Mouse (Mus musculus): ENCODE results near the gene Mpeg1.

Mpeg1 gene

DNA sequence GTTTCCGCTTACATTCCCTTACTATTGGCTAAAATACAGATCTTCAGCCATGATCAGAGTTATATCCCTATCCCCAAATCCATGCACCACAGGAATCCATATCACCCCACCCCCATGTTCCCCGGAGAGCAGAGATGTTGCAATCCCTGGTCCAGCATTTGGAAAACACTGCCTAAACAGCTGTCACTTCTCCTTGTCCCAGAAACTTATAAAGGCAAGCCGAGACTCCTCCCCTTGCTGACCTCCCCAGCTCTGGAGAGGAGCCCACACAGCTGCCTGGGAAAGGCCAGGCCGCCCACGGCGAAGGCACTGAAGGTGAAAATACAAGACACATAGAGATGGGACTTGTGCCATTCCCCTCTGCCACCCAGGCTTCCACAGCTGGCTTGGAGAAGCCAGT lies 26.3 kb downstream of the Mpeg1 start:
- in situ Hi-C loops (cut with MboI; ENCODE audit: unreplicated experiment in 2 of 2): loop anchor here in 1 of 2 experiments (25.0 kb wide), 1 partner anchor 475 kb away; no protein-coding TSS in a partner anchor

DNA sequence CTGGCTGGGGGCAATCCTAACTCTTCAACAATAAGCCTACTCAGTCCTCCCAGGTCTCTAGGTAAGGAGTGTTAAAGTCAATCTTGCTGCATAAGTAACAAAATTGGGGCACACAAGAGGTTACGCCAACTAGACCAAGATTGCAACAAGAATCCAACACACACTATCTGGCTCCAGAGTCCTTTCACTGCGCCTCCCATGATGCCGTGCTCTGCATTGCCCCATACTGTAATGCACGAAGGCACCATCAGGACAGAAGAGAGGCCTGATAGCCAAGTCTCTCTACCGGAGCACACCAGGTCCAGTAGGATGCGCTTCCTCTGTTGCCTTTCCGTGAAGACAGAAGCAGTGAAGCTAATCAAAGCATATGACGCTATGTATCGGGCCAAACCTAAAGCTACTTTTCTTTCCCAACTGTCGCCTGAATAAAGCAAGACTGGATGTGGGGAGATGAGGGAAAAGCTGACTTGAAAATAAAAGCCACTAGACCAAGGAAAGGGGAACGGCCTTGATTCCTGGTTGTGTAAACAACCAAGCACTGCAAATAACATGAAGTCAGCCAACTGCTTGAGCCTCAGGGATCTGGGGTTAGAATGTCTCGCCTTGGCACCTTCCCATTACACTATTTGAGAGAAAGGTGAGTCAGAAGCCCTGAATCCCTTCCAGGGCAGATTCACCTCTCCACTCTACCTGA lies 27.1 kb downstream of the Mpeg1 start:
- in situ Hi-C loops (cut with MboI; ENCODE audit: unreplicated experiment in 2 of 2): loop anchor here in 1 of 2 experiments (25.0 kb wide), 1 partner anchor 475 kb away; no protein-coding TSS in a partner anchor

DNA sequence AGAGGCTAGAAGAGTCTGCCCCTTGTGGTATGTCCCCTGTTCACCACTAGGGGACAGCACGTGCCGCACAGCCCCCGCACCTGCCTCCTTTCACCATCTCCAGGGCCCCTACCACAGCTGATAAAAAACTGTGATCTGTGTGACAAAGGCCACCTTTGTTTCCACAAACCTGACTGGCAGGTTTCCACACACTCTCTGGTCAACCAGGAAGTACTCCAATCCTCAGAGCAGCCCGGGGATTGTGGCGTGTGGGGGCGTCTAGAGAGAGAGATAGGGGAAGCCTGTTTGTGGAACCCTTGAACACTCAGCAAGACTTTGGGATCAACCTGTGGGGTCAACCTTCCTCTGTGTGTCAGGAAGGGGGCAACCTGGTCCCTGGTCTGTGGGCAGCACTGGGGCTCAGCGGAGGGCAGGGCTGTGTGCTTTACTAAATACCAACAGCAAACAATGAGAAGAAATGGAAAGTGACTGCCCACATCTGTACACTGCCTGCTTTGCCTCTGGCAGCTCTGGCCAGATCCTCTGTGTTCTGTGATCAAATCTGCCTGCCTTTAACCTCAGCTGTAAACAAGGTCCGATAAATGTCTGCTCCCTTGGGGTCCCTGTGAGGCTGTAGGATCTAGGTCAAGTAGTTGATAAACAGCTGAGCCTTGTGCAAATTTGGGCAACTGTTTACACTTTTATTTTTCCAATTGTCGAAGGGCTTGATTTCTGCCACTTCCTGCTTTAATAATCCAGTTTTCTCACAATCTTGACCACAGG lies 27.8 kb downstream of the Mpeg1 start:
- in situ Hi-C loops (cut with MboI; ENCODE audit: unreplicated experiment in 2 of 2): loop anchor here in 1 of 2 experiments (25.0 kb wide), 1 partner anchor 476 kb away; no protein-coding TSS in a partner anchor

DNA sequence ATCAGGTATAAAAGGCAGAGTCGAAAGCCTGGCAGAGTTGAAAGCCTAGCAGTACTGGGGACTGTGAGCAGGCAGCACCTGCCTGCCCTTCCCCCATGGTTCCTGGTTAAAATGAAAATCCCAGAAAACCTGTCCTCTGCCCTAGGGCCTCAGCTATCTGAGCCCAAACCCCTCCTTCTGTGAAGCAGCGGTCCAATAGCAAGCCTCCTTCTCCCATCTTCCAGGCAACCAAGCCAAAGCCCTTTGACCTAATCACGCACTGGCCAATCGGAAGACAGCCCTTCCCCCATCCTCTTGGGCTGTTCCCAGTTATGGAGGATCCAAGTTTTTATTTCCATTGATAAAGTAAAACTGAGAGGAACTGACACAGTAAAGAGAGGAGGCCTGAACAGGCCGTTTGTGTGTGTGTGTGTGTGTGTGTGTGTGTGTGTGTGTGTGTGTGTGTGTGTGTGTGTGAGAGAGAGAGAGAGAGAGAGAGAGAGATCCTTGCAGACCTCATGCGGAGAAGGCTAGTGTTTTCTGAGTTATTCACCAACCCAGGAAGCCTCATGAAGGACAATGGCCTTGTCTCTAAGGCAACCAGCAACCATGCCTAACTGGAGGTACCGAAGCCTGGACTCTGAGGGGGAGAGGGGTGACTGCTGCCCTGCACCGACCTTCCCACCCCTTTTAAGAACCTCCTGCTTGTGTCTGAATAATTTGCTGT lies 28.5 kb downstream of the Mpeg1 start:
- in situ Hi-C loops (cut with MboI; ENCODE audit: unreplicated experiment in 2 of 2): loop anchor here in 1 of 2 experiments (25.0 kb wide), 1 partner anchor 477 kb away; no protein-coding TSS in a partner anchor

DNA sequence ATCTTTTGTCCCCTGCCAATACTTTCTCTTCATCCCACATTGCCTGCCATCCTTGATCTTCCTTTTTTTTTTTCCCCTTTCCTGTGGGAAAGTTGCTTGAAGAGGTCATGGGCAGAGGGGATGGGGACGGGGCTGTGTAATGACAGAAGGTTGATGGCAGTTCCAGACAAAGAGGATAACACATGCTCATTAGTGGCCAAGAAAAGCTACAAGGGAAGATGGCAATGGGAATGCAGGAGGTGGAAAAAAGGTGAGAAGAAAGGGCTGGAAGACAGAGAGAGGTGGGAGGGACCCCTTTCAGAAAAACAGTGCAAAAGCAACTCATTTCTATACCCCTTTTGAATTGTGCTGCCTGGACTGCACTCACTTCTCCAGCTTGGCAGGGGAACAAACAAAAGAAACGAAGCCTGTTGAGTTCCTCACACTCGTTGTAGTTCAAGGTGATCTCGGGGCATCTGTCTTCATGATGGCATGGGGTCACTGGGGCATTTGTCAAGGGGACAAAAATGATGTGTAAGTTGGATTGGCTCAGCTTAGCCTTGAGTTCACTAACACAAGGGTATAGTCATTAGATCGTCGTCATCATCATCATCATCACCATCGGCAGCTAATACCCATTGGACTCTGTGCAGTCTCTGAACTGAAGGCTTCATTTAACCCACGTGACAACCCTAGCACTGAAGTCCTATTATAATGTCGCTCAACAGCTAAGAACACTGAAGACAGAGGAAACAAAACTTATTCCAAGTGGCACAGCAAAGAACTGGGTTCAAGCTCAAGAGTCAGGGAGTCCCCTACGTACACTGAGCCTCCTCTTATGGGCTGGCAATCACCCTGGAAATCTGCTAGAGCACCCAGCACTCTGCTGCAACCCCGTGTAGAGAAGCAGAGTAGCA lies 29.3 kb downstream of the Mpeg1 start:
- in situ Hi-C loops (cut with MboI; ENCODE audit: unreplicated experiment in 2 of 2): loop anchor here in 1 of 2 experiments (25.0 kb wide), 1 partner anchor 478 kb away; no protein-coding TSS in a partner anchor

DNA sequence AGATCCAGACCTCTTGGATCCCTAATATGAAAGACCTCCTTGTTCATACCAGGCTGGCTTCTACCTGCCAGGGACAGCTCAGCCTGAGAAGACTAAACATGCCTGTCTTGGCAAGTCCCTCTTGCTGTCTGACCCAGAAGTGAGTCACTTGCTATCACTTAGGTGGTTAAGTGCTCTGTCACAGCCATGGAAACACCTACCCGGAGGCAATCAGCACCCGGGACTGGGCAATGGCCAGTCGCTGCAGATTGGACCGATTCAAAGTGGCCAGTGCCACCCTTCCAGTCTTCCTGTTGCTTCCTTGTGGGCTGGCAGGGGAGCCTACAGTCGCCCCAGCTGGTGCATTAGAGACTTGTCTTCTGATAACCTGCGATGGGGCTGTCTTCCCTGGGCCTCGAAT lies 31.1 kb downstream of the Mpeg1 start:
- in situ Hi-C loops (cut with MboI; ENCODE audit: unreplicated experiment in 2 of 2): loop anchor here in 1 of 2 experiments (25.0 kb wide), 1 partner anchor 479 kb away; no protein-coding TSS in a partner anchor

DNA sequence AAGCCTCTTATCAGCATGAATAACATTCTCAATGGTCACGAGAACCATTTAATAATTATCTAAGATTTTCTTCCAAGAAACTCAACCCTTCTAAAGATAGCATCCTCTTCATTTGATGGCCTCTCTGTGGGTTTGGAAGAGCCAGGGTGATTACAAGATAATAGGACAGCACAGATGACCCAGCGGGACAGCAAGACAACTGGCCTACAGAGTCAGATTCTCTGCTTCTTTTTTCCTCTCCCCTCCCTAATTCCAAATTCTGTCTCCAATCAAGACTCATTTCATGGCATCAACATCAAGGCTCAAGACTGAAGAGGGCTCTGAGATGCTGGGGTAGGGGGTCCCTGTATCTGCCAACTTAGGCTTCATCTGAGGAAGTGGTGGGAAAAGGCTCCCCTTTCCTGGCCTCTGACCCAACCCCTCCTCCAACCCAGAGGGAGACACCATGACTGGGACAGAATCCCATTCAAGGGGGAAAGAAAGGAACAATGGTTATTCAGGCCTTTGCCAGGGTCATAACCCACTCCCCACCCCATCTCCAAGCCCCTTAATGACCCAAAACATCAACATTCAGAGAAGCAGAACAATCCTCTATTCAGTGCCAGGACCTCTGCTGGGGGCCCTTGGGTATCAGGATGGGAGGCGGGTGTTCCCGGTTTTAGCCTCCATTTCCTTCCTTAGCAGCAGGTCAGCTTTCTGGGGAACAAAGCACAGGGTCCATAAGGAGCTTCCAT lies 33.0 kb downstream of the Mpeg1 start:
- in situ Hi-C loops (cut with MboI; ENCODE audit: unreplicated experiment in 2 of 2): loop anchor here in 1 of 2 experiments (25.0 kb wide), 1 partner anchor 481 kb away; no protein-coding TSS in a partner anchor

DNA sequence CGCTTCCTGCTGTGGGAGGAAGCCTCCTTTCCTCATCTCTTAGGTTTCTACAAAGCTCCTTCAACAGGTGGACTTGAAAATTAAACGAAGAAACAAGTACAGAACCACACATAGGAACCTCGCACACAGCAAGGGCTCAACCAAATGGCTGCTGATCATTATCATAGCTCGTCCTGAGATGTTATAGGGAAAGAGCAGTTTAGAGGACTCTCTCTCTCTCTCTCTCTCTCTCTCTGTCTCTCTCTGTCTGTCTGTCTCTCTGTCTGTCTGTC lies 33.5 kb downstream of the Mpeg1 start:
- in situ Hi-C loops (cut with MboI; ENCODE audit: unreplicated experiment in 2 of 2): loop anchor here in 1 of 2 experiments (25.0 kb wide), 1 partner anchor 482 kb away; no protein-coding TSS in a partner anchor

DNA sequence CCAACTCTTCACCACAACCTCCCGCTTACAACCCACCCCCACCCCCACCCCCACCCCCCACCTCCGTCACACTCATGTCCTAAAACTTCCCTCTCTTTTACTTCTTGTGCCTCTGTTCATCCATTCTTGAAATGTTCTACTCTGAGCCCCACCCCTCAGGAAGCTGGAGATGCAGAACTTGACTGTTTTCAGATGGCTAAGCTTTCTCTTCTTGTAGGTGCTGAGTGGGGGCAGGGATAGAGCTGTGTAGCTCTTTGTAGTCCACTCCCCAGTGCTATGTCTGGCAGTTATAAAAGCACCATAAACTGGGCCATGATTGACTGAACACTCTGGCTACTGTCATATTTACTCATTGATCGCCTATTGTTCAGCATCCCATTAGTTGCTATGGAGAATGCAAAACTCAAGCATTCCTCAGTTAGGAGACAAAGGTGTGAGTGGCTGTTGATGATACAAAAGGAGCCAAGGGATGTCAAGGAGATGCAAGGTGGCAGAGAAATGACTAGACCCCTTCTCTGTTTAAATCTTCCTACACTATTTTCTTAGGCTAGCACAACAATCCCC lies 34.5 kb downstream of the Mpeg1 start:
- in situ Hi-C loops (cut with MboI; ENCODE audit: unreplicated experiment in 2 of 2): loop anchor here in 1 of 2 experiments (5.0 to 25.0 kb wide), 2 partner anchors 63 to 483 kb away; no protein-coding TSS in a partner anchor

DNA sequence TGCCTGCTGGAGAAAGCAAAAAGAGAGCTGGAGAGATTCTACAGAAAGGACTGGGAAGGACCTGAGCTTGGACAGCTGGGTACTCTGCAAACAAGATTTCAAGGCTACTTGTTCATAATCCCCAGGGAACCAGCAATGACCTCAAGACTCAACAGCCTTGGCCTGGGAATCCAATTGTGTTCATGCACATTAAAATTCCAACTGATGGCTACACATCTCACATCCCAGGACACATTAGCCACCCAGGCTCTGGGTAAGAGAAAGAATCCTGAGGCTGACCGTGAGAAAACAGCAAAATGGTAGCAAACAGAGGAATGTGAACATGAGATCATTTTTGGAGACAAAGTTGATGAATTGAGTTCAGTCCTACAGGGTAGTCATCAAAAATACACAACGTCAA lies 35.7 kb downstream of the Mpeg1 start:
- in situ Hi-C loops (cut with MboI; ENCODE audit: unreplicated experiment in 2 of 2): loop anchor here in 1 of 2 experiments (5.0 to 25.0 kb wide), 2 partner anchors 64 to 484 kb away; no protein-coding TSS in a partner anchor

DNA sequence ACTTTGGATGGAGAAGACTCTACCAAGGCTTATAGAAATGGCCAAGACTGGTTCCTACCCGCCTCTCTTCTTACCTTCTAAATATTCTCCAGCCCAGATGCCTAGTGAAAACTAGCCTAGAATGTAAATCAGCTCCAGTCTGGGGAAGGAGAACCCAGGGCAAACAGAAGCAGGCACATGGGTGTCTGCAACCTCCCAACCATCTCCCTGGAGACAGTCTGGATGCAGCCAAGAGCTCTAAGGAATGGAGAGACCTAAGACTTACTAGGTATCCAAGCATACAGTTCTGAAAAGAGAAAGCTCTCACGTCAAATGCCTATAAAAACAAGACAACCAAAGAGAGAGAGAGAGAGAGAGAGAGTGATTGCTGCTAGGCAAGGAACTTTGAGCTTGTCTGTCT lies 37.3 kb downstream of the Mpeg1 start:
- in situ Hi-C loops (cut with MboI; ENCODE audit: unreplicated experiment in 2 of 2): loop anchor here in 1 of 2 experiments (5.0 to 25.0 kb wide), 2 partner anchors 66 to 486 kb away; no protein-coding TSS in a partner anchor

DNA sequence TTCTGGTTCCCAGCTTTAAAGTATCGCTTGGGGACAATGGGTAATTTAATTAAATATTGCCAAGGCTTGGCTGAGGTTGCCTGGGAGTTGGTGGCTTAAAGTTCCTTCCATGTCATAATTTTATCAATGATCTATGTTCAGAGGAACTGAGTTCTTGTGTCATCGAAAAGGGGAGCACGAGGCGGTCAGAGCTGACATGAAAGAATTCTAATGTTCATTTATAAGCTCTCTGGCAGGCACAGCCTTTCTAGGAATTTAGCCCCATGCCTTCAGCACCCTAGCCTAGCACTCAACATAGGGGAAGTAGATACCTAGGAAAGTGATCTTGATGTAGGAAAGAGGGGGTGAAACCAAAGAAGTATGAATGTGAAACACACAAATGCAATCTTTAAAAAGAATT lies 37.7 kb downstream of the Mpeg1 start:
- in situ Hi-C loops (cut with MboI; ENCODE audit: unreplicated experiment in 2 of 2): loop anchor here in 1 of 2 experiments (5.0 to 25.0 kb wide), 2 partner anchors 66 to 486 kb away; no protein-coding TSS in a partner anchor

DNA sequence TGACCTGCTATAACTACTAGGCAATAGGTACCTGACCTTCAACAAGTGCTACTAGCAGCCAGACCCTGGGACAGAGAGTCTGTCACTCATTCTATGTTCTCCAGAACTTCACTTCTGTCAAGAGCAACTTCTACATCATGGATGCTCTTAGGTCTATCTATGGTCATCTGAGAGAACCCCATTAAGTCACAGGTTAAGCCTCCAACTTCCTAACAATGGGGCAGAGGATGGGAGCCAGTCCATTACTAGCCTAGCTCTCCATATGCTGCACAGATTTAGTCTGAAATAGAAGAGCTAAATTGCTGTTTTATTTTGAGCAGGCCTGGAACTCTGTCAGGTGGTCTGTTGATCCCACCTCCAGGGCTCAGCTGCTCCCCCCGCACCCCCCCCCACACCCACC lies 38.4 kb downstream of the Mpeg1 start:
- in situ Hi-C loops (cut with MboI; ENCODE audit: unreplicated experiment in 2 of 2): loop anchor here in 1 of 2 experiments (5.0 to 25.0 kb wide), 2 partner anchors 67 to 487 kb away; no protein-coding TSS in a partner anchor

DNA sequence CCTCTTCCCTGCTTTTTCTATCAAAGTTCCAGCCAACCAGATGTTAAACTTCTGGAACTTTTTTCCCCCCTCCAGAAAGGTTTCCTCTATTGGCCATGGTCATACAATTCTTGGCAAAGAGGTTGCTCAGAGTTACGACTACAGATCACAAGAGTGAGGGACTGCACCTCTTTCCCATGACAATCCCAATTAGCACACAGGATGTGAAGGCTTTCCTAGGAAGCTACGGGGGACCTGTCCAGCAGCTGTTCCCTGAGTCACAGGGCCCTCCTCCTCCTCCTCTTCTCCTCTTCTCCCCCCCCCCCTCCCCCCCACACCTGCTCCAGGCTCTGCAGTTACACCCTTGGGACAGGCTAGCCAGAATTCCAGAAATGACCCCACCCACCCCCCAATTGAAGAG lies 38.9 kb downstream of the Mpeg1 start:
- in situ Hi-C loops (cut with MboI; ENCODE audit: unreplicated experiment in 2 of 2): loop anchor here in 1 of 2 experiments (5.0 to 25.0 kb wide), 2 partner anchors 67 to 487 kb away; no protein-coding TSS in a partner anchor

DNA sequence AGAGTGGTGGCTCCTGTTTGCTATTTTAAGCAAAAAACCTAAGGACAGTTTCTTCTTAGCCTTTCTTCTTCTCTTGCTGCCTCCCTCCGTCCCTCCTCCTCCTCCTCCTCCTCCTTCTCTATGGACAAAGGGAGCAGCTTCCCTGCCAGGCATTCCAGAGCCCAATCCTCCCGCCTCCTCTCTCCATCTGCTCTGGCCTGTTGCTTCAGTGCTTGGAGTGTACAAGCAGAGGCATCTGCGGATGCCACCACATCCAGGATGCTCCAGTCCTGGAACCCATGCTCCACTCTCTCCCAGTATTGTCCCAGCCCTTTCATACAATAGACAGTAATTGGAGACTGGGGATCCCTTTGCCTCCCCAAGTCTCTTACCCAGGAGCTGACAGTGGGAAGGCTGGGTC lies 39.5 kb downstream of the Mpeg1 start:
- in situ Hi-C loops (cut with MboI; ENCODE audit: unreplicated experiment in 2 of 2): loop anchor here (5.0 to 25.0 kb wide), 3 partner anchors 33 to 363 kb away; no protein-coding TSS in a partner anchor

DNA sequence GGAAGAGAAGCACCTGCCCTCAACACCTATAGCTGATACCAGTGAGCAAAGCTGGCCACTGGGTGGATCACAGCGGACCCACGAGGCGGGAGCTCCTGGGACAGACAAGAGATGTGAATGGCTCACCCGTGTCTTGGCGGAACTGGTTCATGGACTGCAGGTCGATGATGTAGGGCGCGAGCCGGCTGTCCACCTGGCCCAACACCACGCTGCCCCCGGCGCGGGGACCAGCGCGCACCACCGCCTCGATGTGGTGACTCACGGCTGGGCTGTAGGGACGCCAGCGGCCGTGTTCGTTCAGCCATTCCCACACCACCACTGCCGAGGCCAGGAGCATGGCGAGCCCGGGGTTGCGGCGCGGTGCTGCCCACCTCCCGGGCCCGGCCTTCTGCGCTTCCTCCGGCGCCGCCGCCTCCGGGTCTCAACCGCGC lies 40.3 kb downstream of the Mpeg1 start:
- in situ Hi-C loops (cut with MboI; ENCODE audit: unreplicated experiment in 2 of 2): loop anchor here (5.0 to 25.0 kb wide), 3 partner anchors 34 to 364 kb away; no protein-coding TSS in a partner anchor

DNA sequence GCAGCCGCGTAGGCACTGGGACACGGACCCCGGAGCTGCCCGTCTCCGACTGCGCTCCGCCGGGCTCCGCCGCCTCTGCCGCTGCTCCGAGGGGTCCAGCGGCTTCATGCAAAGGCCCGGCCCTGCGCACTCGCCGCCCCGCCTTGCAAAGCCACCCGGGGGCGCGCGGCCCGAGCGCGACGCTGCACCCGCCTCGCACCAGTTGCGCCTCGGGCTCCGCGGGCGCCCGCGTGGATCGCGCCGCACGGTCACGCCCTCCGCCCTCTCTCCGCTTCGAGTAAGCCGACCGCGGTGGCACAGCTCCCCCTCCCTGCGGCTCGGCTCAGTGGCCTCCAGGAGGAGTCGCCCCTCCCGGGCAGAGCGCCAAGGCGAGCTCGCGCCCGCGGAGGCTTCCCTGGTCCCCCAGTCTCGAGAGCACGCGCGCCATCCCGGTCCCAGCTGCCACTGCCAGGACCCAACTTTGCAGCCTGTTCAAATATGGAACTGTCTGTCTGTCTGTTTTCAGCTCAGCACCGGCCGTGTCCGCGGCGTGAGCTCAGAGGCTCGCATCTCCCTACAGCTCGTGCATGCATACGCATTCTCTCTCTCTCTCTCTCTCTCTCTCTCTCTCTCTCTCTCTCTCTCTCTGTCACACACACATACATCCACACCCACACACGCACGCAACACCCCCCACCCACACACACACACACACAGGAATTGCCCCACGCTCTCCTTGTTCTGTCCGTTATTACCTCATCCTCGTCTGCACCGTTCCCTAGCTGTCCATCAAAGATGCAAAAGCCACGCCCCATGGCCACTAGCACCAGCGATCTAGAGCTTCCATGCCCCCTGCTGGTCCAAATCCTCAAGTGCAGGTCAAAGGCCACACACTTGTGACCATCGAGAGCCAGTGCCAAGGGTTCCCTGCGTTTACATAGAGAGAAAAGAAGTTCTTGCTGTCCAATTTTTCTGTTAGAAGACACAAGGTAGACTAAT lies 41.1 kb downstream of the Mpeg1 start, which contains the start of gene Dtx4:
Gene Dtx4 (minus strand): TSS at position 85 of the 978 bp plus-strand sequence.
- in situ Hi-C loops (cut with MboI; ENCODE audit: unreplicated experiment in 2 of 2): loop anchor here (5.0 to 25.0 kb wide), 3 partner anchors 34 to 364 kb away; no protein-coding TSS in a partner anchor
